Mouse (Mus musculus) small intestine, adult 2 months (tissue): ENCODE measurements around the gene Gm17617.

Experiments used
- CTCF ChIP-seq: fragments of 200-500 bp; IDR thresholded peaks from 2 replicates; pipeline ENCODE4 v1.5.1; 2012; ENCODE audit warnings: low read depth, mild to moderate bottlenecking, control low read depth, inconsistent platforms, low read length, moderate library complexity, mixed read lengths; ENCODE audit not compliant: insufficient replicate concordance, insufficient read length; ENCODE audit errors: extremely low read depth
- POLR2A ChIP-seq: fragments of 200-500 bp; IDR thresholded peaks from 2 replicates; pipeline ENCODE4 v1.6.1; 2012; ENCODE audit warnings: low read depth, mild to moderate bottlenecking, control low read depth, inconsistent platforms, low read length, moderate library complexity

DNA sequence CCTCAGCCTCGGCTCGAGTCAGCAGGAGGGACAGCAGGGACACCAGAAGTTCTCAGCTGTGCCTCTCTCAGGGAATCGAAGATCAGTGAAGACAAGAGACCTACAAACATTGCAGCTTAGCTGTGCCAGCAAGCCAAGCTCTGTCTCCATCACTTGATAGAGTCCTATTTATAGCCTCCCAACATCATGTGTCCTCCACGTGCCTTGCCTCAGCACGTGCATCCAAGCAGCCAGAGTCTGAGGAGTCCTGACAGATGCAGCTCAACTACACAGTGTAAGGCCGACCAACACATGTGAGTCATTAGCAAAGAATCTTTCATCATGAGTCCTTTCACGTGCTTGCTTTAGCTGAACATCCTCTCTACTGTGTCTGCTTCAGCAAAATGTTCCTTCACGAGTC lies 25.7 kb downstream of the Gm17617 start:
- TF ChIP-seq CTCF (no peak), POLR2A (no peak)
